Mouse (Mus musculus) left cerebral cortex, adult 8-10 months (tissue): Measurements from ENCODE around the gene Galr3. TPM values are rescaled to one million over a fixed set of nuclear protein-coding genes. Genes with fewer than 3 reads are reported as not detected.
"Not testable (repeated sequence)": the region's sequence is repeated elsewhere in the genome, so short reads cannot be mapped to it uniquely, and the experiment has no call there.

Experiments
- DNase-seq, 2 experiments: peaks; one replicate each; pipeline ENCODE4 v3.0.0; 2022; ENCODE audit warnings: low spot score in 2 of 2
- total RNA-seq, 4 experiments: library from RNA; stranded (reverse); gene quantifications; 2 replicates each; pipeline ENCODE4 v1.2.4; 2022

Gene Galr3
- under 1 TPM in 3 of 4 experiments, not detected in 1; 0.30 to 0.72 (median 0.37) TPM for total RNA-seq

DNA sequence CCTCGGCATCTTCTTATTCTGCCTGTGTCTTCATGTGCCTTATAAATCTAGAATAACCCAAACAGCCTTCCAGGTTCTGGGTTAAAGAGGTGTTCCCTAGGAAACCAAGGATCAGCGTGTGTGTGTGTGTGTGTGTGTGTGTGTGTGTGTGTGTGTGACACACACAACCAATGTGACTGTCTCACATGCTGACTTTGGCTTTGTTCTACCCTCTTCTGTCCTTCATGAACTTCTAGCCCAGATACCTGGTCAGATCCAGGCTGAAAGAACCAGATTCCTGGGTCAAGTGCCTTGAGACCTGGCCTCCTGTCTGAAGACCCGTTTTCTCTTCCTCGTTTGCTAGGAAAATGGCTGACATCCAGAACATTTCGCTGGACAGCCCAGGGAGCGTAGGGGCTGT lies at the start of gene Galr3:
TSS of gene Galr3 (plus strand) at position 301 of the 400 bp plus-strand sequence.
- DNase-seq: no peak

DNA sequence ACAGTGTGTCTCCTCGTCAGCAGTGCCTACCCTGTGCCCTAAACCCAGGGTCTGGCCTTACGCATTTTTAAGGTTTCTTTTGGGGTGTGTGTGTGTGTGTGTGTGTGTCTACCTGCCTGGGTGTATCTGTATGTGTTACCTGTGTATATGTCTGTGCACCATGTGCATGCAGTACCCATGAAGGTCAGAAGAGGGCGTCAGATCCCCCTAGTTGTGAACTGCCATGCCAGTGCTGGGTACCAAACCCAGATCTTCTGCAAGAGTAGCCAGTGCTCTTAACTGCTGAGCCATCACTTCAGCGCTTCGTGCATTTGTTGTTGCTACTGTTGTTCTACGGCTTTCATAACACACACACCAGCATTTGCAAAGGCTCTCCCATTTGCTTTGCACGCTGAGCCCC lies 49.5 kb upstream of the Galr3 start:
- no peak for DNase-seq

DNA sequence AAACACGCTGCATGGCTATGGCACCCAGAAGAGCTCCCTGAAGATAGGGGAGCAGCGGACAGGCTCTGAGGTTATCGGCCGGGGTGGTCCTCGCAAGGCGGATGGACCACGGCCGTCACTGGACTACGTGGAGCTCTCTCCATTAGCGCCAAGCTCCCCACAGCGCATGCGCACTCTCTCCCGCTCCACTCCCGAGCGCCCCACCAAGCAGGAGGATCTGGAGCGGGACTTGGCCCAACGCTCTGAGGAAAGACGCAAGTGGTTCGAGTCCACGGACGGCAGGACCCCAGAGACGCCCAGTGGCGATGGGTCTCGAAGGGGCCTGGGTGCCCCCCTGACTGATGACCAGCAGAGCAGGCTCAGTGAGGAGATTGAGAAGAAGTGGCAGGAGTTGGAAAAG lies 48.8 kb upstream of the Galr3 start:
- no peak for DNase-seq

DNA sequence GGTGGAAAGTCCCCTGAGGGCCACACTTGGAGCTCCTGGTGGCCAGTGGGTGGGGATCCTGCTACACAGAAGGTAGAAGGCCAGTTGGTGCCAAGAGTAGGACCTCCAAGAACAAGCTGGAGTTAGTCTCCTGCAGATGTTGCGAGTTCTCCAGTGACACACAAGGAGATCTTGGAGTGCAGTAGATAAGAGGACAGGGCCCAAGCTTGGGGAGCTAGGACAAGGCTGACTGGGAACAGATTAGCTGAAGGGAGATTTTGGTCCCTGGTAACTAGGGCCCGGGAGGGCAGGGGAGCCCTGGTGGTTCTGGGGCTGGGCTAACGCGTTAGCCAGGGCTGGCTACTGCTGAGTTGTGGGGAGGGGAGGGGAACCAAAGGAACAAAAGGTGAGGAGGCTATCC lies 45.8 kb upstream of the Galr3 start:
- no peak for DNase-seq

DNA sequence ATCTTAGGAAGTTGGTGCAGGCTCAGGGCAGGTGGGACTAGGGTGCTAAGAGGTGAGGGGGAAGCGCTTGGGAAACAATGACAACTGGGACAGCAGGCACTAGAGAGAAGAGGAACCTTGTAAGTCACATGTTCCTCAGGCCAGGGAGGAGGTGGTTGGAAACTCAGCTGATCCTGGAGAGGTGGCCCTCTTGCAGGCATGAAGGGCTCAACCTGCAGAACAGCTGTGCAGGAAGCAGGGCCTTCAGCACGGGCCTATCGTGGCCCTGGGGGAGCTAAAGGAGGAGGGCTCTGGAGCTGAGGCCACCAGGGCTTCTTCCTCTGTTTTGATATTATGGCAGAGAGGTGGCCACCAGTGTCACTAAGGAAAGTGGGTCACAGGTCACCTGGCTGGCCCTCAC lies 45.0 kb upstream of the Galr3 start:
- DNase-seq: no peak

DNA sequence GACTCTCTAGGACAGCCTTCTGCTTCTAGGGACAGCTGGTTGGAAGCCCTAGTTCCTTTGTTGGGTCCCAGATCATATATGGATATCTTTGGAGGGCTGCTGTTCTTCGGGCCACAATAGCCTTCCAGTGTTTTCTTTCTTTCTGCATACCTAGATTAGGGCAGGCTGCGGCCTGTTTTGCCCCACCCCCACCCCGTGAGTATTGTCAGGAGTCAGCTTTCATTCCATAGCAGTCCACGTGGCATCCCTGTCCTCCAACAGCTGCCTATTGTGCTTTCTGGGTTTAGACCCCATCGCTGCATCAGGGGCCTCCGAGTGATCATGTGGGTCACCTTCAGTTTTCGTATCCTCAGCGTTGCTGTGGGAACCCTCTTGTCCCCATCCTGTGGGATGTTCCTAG lies 43.3 kb upstream of the Galr3 start:
- no peak for DNase-seq

DNA sequence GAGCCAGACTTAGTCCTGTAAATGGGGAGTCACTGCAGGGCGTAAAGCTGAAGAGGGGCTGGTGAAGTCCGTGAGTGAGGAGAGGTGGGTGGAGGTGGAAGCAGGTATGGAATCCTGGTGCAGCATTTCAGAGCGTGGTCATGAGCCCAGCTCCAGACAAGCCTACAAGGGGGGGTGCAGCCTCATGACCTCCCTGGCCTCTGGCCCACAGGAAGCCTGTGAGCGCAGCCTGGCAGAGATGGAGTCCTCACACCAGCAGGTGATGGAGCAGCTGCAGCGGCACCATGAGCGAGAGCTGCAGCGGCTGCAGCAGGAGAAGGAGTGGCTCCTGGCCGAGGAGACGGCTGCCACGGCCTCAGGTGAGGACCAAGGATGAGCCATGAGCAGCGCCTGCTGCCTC lies 42.1 kb upstream of the Galr3 start:
- DNase-seq: no peak

DNA sequence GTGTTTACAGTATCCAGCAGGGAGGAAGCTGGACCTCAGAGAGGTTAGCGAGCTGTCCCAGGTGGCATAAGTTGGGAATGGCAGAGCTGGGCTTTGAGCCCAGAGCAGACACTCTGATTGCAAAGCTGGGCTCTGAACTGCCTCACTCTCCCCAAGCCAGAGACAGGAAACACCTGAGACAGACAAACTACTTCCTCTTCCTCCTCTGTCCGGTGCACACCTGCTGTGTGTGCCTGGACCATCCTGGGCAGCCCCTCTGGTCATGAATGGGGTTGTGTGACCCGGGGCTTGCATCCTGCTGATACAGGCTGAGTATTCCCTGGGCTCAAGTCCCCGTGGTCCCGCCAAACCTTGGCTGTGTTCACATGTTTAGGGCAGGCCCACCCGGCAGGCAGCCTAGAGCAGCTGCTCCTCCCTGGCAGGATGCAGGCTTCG lies 41.3 kb upstream of the Galr3 start:
- DNase-seq: no peak

DNA sequence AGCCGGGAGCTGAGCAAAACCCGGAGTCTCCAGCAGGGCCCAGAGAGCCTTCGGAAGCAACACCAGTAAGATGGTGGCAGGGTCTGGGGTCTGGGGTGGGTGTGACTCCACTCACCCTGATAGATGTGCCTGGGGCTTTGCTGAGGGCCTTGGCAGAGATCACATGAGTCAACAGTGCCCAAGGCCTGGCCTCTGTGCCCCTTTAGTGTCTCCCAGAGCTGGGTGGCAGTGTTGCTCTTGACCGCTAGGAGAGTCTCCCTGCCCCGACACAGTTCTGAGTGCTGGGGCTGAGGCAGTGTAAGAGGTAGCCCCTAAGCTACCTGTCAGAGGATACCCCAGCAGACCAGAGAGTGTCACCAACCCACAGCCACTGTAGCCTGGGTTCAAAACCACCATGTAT lies 40.1 kb upstream of the Galr3 start:
- no peak for DNase-seq

DNA sequence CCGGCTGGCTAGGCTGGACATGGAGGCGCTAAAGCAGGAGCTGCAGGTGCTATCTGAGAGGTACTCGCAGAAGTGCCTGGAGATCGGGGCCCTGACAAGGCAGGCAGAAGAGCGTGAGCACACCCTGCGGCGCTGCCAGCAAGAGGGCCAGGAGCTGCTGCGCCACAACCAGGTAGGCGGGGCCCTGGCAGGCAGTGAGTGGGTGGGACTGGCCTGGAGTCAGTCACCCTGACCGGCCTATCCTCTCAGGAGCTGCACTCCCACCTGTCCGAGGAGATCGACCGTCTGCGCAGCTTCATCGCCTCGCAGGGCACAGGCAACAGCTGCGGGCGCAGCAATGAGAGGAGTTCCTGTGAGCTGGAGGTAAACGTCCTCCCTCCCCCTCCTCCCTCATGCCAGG lies 39.6 kb upstream of the Galr3 start:
- no peak for DNase-seq

DNA sequence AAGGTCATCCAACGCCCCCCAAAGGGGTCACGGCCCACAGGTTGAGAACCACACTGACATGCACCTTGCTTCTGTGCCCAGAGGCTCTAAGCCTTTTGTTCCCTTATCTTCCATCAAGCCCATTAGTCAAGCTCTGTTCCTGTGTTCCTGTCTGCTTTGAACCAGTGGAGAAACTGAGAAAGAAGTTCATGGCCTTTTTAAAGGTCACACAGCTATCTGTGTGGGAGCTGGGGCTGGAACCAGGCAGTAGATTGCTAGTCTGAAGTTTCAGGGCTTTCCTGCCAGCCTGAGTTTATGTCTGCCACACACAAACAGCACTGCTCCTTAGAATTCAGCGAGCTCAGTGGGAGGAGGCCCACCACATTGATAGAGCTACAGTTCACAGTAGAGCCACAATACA lies 38.6 kb upstream of the Galr3 start:
- no peak for DNase-seq

DNA sequence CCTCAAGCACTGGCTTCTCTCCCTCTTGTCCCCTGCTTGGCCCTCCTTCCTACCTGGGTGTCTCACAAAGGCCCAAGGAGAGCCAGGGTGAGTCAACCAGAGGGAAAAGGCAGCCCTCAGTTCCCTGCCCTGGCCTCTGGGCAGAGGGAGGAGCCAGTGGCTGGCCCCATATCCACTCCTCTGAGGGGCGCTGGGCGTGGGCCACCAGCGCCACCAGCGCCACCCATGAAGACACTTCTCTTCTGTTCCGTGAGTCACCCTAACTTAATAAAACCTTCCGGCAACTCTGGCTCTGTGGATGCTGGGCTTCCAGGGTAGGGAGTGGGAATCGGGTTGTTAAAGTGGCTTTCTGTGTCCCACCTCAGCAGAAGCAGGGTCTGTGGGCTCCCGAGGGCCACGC lies 36.1 kb upstream of the Galr3 start:
- no peak for DNase-seq

DNA sequence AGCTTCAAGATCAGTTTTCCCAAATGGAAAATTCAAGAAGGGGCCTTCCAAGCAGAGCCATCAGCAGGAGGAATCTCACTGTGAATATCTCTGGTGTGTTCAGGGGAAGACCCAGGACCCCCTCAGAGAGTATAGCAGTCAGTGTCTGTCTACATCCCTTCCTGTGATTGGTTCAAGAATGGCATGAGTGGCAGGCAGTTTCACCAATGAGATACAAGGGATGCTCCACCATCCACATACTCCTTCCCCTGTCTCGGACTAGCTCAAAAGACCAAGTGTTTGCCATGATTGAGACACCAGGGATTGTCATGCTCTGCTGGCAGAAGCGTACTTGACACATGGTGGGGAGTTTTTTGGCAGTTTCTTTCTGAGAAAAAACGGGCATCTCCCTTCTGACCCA lies 35.0 kb upstream of the Galr3 start:
- DNase-seq: no peak

DNA sequence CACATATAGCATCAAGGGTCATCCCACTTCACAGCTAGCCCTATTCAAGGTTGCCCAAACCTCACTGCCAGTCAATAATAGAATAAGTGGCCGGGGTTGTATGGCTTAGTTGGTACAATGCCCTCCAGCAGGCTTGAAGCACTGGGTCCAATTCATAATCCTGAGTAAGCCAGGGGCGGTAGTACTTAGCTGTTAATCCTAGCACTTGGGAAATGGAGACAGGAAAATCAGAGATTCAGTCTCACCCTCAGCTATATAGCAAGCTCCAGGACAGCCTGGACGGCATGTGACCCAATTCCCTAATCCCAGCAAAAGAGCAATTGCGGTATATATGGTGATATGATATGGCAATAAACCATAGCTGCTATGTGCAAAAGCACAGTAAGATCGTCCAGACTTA lies 34.6 kb upstream of the Galr3 start:
- DNase-seq: no peak

DNA sequence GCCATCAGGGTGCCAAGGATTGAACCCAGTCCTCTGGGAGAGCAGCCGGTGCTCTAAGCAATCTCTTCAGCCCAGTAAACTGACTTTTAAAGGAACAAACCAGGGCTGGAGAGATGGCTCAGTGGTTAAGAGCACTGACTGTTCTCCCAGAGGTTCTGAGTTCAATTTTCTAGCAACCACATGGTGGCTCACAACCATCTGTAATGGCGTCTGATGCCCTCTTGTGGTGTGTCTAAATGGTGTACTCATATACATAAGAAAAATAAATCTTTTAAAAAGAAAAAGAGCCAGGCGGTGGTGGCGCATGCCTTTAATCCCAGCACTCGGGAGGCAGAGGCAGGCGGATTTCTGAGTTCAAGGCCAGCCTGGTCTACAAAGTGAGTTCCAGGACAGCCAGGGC lies 33.8 kb upstream of the Galr3 start:
- DNase-seq: not testable (repeated sequence)

DNA sequence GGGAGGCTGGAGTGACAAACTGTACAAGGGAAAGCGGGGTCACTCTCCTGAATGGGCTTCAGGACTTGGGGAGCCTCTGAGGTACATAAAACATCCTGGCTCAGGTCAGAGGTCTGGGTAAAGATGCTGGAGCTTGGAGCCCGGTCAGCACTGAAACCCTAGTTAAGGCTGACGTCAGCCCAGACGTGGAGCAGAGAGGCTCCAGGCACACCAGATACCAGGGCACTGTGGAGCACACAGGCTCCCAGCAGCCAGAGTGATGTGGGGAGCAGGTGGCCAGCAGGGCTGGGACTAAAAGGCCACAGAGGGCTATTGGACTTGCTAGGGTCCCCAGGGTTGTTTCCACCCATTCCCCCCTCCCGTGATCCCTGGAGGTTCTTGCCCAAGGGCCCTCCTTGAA lies 32.0 kb upstream of the Galr3 start:
- no peak for DNase-seq

DNA sequence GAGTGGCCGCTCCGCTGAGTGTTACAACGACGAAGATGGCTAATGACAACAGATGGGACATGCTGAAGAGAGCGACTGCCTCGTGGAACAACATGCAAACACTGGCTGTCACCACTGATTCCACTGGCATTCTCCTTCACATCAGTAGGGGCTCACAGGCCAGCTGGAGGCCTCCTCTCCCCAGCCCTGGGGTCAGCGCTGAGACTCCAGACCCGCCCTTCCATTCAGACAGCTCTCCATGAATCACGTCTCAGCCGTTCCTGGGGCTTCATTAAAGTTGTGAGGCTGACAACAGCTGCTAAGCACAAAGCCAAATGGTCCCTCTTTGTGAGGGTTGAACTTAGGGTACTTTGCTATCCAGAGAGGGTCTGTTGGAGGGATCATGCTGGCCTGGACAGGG lies 30.1 kb upstream of the Galr3 start:
- no peak for DNase-seq

DNA sequence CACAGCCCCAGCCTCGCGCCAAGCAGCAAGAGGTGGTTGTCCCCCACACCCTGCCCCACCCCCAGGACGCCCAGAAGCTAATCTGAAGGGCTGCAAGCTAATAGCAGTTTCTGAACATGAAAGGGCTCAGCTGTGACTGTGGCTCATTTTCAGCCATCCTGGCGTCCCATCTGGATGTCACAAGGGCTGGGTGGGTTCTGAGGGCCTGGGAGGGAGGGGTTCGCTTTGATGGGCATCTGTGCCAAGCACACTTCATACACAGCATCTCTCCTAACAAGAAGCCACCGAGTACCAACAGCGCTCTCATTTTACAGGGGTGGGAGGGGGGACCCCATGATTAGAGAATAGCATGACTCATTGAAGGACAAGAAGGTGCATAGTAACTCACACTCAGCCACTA lies 28.3 kb upstream of the Galr3 start:
- DNase-seq: no peak

DNA sequence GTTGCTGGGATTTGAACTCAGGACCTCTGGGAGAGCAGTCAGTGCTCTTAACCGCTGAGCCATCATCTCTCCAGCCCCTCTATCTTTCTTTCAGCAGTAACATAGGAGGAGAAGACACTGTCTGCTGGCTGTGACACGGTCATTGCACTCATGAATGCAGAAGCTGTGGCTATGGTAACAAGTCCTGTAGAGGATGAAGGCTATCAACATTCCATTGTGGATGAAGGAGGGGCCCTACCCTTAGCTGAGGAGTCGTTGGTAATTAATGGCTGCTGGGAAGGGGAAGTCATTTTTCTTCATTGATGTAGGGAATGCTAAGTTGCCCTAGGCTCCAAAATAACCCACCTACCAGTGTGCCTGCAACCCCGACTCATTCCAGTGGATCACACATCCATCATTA lies 23.5 kb upstream of the Galr3 start:
- no peak for DNase-seq

DNA sequence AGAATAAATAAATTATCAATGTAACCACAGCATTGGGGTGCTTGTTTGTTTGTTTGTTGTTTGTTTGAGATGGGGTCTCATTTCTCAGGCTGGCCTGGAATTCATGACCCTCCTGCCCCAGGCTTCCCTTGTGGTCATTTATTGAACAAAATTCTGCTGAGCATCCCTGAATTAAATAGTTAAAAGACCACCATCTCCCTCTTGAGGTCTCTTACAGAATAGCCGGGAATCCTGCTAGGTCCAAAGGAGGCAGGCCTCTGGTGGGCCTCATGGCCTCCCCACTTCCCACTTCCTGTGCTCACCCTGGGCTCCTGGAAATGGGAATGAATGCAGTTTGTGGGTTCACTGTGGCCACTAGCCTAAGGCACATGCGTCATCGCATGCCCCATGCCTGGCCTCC lies 22.8 kb upstream of the Galr3 start:
- no peak for DNase-seq

DNA sequence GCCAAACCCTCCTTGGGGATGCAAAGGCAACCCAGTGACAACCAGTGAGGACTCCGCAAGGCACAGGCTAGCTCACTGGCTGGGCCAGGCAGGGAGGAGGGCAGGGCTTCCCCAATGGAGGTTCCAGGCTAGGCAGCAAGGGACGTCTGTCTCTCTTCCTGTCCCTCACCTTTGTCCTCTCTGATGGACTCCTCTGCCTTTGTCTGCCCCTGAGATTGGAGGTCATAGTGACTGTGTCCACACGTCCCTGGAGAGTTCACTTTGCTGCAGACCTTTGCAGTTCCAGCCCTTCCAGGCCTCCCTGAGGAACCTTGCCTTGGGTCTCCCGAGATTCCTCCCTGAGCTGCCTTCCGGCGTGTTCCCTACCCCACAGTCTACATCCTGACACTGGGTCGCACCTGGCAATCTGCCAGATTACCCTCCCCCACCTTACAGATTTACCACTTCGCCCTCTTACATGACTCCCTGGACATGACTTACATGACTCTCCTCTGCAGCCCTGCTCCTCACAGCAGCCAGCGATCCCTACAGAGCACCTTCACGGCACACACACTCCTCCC lies 18.9 kb upstream of the Galr3 start:
- no peak for DNase-seq

DNA sequence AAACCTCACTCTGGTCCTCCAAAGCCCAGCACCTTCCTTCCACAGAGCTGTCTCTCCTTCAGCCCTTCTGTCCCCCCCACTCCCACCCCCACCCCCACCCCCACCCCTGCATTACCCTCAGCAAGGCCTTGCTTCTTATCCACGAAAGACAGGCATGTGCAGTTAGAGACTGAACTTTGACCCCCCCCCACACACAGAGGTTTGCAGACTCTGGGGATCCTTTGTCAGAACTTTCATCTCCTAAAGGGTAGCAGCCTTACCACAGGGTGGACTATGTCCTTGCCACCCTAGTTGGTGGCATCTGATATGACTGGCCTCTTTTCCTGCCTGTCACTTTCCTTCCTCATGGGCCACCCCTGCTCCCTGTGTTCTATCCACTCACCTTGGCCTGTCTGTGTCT lies 18.3 kb upstream of the Galr3 start:
- DNase-seq: no peak

DNA sequence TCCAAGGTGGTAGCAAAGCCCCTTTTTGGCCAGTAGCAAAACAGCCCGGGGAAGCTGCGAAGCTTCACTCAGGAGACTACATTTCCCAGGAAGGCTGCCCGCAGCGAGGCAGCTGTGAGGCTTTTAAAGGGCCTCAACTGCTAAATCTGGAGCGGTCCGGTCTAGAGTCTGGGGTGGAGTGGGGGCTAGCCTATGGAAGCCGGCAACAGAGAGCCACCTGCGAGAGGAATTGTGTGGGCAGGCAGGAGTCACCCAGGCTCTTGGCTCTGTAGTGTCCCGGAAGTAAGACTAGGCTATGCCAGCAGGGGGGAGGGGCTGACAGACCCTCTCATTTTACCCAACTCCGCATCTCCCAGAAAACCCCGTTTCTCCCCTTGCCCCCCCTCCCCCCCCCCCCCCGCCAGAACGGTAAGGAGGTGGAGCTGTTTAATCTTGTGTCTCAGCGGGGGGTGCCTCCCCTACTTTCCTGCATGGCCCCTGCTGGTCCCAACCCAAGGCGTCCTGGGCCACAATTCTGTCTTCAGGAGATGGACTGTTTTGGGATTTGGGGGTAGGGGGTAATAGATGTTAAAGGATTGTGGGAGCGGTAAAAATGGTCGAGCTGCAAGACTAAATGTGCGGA lies 15.9 kb upstream of the Galr3 start:
- DNase-seq: no peak
